Mouse (Mus musculus): ENCODE data around the gene Gm5105.

Gm5105 gene

DNA sequence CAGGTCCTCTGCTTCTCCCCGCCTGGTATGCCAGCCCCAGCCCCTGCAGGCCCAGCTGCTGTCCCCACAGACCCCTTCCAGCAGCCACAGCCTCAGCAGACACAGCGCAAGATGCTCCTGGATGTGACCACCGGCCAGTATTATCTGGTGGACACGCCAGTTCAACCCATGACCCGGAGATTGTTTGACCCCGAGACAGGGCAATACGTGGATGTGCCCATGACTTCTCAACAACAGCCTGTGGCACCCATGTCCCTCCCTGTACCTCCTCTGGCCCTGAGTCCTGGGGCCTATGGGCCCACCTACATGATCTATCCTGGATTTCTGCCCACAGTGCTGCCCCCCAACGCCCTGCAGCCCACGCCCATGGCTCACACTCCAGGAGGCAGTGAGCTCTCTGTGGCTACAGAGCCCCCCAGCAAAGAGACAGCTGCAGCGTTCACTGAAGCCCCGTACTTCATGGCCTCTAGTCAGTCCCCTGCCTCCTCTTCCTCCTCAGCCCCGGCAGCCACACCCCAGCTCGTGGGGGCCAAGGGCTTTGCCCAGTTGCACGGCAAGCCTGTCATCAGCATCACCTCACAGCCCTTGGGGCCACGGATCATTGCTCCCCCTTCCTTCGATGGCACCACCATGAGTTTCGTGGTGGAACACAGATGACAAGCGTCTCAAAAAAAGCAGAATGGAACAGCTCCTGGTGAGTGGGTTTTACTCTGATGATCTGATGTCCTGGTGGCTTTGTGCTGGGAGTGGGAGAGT is 2.7 kb upstream of the Gm5105 start:
- no peak for DNase-seq (ENCODE audit: low spot score in 2 of 2)

DNA sequence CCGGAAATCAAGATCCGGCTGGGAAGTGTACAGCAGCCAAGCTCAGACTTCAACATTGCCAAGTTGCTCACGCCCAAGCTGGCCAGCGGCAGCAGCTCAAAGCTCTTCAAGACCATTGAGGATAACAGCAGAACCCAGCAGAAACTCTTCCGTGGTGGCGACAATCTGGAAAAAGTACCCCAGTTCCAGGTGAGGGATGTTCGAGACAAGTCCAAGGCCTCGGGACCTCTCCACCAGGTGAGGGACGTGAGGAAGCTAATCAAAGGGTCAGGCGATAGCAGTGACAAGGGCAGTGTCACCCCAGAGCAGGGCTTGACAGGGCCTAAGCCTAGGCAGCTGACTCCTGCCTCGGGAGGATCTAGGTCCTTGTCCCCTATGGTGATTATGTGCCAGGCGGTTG is 915 bp upstream of the Gm5105 start:
- DNase-seq (ENCODE audit: low spot score in 2 of 2), result no peak

- DNase-seq (ENCODE audit: low spot score in 2 of 2), result no peak
These were observed 786 bp downstream of the Gm5105 start for GRCm38 (mm10) chr3:138066348-138066856.

GRCm38 (mm10) chr3:138065930-138066329 is 1.3 kb downstream of the Gm5105 start:
- no peak for DNase-seq (ENCODE audit: low spot score in 2 of 2)

DNA sequence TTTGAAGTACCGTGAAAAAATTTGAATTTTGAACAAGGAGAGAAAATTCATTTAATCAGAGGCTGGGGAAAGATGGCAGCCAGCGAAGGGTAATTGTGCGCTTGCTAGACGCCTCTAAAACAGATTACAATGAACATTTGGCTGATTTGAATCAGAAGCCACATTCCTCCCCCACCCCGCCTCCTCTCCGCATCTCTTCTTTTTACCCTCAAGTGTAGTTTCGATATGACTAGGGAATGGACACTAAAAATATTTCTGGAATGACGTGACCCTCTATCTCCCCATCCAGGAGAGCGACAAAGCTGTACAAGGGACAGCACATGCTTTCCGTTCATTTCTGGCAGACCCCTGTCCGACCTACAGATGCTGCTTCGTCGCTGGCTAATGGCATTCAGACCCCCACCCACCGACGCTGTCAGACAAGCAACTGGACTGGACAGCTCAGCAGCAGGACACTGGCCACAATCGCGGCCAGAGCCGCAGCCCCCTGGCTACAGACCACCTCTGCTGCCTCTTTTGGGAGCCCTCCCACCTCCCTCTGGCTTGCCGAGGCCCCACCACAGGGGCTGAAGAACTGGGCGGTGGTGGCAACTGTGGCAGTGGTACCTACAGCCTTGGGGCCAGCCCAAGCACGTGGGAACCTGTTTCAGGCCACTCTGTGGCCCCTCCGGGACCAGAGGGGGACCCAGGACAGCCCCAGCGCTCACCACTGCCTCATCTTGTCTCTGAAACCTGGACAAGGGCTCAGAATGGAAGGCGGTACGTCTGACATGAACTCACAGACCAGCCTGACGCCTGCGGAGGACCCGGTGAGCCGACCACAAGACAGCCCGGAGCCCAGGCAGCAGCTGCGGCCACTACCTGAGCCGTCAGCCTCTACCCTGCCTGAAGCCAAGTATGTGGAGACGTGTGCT is 2.2 kb downstream of the Gm5105 start, which contains the start of gene 1110002E22Rik:
Gene 1110002E22Rik (plus strand): TSS at position 321 of the 914 bp plus-strand sequence.
- no peak for DNase-seq (ENCODE audit: low spot score in 2 of 2)

DNA sequence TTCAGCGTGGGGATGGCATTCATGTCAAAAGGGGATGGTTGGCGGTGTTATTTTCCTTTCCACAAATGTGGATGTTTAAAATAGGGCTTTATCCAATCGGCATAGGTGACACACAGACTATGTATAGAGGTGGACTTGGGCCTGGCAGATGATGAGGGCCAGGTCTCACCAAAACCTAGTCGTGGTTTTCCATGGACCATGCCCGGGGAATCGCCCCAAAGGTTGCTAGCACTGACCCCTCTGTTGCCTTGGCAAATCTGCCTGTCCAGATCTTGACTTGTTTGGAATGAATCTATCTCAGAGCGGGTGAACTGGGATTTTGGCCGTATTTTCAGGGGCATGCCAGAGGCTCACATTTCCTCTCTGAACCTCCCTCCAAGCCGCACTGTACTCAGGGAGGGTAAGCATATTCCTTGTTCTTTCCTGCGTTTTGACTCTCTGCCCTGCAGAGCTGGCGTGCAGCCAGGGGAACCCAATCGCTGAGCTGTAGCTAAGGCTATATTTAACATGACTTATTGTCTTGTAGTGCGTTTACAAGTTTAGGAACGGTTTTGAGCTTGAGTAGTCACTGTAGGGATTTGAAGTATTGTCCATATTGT is 3.4 kb downstream of the Gm5105 start:
- no peak for DNase-seq (ENCODE audit: low spot score in 2 of 2)

DNA sequence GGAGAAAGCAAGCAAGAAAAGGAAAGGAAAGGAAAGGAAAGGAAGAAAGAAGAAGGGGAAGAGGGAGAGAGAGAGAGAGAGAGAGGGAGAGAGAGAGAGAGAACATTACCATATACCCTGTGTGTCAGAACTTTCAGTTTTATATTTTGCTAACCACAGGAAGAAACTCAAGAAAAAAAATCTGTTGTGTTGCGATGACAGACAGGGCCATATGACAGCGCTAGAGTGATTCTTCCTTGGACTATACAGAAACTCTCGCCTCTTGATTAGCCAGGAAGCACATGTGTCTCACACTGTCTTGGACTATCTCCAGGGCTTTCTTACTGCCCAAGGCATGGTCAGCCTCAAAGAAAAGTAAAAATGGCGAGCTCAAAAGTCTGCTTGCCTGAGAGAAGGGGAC is 4.5 kb downstream of the Gm5105 start:
- DNase-seq (ENCODE audit: low spot score in 2 of 2), result no peak

DNA sequence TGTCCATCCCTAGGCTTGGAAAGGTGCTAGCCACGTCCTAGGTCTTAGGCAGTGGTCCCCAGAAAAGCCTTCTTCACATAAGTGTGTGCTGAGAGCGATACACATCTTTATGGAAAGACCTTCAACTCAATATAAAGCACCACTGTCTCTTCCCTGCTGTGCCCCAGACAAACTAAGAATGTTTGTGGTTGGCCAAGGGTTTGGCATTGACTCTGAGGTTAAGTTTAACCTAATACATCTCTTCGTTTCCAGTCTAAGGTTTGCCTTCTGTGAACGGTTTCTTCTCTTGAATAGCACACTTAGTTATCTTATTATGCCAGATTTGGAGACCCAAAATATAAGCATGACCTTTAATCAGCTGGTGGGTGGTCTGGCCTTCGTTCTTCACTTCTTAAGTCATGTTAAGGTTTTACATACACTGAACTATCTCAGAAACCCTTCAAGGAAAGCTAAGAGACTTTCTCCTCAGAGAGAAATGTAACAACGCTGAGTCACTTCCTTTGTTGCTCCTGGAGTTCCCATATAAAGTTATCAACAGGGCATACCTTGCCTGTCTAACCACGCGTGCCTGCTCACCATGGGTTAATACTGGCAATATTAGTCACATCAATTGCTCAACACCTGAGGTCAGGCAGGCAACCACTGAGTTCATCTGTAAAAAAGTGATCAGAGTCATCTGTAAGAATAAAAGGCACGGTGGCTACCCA is 5.8 kb downstream of the Gm5105 start:
- DNase-seq (ENCODE audit: low spot score in 2 of 2), result no peak

GRCm38 (mm10) chr3:138060429-138060828 is 6.8 kb downstream of the Gm5105 start:
- DNase-seq (ENCODE audit: low spot score in 2 of 2), result no peak

DNA sequence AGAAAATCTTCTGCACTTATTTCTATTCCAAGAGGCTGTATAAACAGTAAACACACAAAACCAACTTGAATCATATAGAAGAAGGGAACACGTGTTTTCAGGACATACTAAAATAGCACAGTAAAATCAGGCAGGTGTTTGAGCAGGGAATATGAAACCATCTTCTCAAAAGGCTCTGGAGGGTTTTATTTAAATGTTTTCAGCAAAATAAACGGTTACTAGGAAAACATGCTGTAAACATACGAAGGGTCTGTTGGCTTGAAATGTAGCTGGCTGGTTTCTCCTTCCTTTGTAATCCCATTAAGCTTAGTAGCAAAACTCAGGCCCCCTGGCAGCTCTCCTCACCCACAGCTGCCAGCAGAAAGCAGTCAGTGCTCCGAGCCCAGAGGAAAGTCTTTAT is 9.0 kb downstream of the Gm5105 start:
- no peak for DNase-seq (ENCODE audit: low spot score in 2 of 2)

DNA sequence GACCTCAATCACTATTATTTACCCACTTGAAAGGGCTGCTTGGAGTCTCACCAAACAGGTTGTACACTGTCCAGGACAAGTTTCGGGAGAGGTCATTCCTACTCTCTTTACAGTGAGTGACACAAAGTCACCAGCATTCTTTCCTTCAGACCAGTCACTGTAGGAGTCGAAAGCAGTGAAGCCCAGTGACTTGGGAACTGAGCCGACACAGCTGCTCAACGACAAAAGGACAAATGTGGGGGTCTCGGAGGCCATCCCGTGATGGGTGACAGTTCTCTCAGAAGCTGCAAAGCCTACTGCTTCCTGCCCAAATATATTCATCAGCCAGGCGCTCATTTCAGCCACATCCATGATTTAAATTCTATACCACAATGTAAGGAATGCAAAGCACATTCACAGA is 10.2 kb downstream of the Gm5105 start:
- no peak for DNase-seq (ENCODE audit: low spot score in 2 of 2)

DNA sequence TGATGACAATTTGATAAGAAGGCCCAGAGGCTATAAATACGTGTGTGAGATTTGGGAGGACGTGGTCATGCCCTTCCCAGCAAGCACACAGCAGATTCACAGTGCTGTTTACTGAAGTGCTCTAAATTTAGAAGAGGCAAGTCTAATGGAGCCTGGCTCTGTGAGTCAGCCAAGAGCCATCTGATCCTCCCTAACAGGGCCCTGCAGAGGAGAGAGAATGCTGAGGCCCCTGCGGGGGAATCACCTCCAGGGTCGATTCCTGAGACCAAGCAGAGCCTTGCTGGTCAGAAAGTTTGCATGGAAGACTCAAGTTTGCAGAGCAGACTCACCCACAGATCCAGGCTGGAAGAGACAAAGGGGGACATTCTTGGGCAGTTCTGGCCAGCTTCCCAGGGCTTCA is 13.2 kb downstream of the Gm5105 start:
- DNase-seq (ENCODE audit: low spot score in 2 of 2), result no peak

- DNase-seq (ENCODE audit: low spot score in 2 of 2), result no peak
These were observed 15.8 kb downstream of the Gm5105 start for GRCm38 (mm10) chr3:138051431-138051830.

- DNase-seq (ENCODE audit: low spot score in 2 of 2), result no peak
These were observed 16.4 kb downstream of the Gm5105 start for GRCm38 (mm10) chr3:138050772-138051171.

DNA sequence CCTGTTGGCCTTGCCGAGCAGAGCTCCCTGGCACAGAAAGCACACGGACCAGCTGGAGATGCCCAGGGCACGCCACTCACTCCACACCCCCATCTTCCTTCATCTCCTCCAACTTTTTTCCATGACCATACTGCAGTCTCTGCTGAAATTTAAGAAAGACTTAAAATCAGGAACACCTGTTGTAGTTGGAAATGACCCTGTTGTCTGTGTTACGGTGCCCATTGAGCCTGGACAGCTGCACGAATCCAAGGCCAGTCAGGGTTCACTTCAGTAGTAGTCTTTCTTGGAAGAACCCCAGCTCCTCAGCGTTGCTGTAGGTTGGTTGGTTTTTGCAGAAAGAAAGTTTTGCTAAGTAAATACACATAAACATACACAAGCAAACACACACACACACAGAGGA is 17.6 kb downstream of the Gm5105 start:
- DNase-seq (ENCODE audit: low spot score in 2 of 2), result no peak

DNA sequence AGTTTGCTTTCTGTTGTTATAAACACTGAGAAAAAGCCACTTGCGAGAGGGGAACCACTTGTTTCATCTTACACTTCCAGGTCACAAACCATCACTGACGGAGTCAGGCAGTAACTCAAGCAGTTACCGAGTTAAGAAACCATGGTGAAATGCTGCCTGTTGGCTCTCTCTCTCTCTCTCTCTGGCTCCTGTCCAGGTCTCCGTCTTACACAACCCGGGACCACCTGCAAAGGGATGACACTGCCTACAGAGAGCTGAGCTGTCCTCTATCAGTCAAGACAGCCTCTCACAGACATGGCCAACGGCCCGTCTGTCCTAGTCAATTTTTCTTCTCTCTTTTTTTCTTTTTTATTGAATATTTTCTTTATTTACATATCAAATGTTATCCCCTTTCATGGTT is 23.9 kb downstream of the Gm5105 start:
- DNase-seq (ENCODE audit: low spot score in 2 of 2), result no peak

DNA sequence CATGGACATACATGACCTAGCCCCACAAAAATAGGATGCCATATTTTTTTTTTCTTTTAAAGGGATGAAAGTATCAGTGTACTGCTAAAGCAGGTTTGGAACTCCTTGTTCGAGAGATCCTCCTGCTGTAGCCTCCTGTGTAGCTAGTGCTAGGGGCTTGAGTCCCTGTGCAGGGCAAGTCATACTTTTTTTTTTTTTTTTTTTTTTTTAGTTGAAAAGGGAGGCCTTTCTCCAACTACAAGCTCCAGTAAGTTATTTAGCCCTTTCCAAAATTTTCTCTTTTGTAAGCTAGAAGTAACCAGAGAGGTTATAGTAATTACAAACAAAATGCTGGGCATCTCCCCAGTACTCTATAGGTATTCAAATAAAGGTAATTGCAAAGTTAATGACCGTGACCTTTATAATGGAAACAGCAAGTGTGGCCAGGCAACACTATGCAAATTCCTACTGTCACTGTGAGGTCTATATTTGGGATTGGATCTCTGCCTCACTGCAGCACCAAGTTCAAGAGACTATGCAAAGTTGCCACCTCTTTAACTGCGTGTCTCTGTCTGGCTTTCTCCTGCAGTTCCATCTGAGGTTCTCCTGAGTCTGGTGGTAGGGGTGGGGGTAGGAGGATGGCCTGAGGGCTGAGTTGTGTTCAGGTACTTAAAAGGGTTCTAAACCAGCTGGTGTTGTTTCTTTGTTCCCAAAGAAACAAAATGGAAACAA is 25.4 kb downstream of the Gm5105 start:
- no peak for DNase-seq (ENCODE audit: low spot score in 2 of 2)

DNA sequence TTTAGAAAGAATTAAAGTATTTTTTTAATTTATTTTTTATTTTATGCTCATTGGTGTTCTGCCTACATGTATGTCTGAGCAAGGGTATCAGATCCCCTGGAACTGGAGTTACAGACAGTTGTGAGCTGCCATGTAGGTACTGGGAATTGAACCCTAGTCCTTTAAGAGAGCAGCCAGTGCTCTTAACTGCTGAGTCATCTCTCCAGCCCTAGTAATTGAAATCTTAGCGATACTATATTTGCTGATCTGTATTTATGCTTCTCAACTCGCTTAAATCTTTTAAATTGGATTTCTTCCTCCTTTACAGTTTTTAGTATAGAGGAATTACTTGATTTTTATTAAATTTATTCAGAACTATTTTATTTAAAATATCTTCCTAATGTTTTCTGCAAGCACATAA is 26.2 kb downstream of the Gm5105 start:
- no peak for DNase-seq (ENCODE audit: low spot score in 2 of 2)

- no peak for DNase-seq (ENCODE audit: low spot score in 2 of 2)
These were observed 33.2 kb downstream of the Gm5105 start for GRCm38 (mm10) chr3:138033986-138034385.

DNA sequence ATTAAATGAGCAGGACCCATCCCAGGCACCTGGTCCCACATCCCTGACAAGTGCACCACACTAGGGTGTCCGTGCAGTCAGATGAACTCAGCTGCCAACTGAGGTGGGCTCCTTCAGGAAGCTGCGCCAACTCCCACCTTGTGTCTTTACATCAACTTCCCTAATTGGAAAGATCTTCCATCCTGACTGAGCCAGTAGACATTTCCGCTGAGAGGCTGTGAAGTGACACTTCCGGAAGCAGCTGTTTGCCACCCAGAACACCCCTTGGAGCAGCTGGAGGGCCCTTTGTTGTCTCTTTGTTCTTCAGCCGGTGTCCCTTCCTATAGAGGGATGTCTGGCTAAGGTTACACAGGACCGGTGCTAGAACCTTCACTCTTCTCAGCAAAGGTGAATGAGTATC is 36.6 kb downstream of the Gm5105 start:
- DNase-seq (ENCODE audit: low spot score in 2 of 2), result no peak

DNA sequence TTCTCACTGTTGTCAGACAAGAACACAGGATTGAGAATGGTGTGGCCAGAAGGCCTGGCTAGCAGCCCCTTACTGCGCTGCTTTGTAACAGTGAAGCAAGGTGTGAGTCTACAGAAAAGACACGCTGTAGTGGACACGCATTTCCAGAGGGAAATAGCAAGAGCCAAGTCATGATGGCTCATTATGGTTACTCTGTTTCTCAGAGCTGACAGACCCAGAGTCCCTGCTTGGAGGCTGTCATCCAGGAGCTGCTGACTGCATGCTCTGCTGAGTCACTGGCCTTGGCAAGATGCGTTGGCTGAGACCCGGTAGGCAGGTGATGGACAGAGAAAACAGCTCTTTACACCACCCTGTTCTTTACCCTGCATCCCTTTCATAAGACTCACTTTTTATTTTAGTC is 37.8 kb downstream of the Gm5105 start:
- DNase-seq (ENCODE audit: low spot score in 2 of 2), result no peak

Measured in thymus, postnatal 10 days (tissue).